Comparison of ENCODE assay signal across 8 mouse cellular contexts in genomic region chr2:166656630-166657029, GRCm38 (mm10). TPM values are rescaled to one million over a fixed set of nuclear protein-coding genes. Genes with fewer than 3 reads are reported as not detected.
DNase-seq lines count a peak whose midpoint lies in the region; ATAC-seq lines count a peak whose summit lies in the region.

No protein-coding gene starts in this region.

- WGBS in kidney, embryonic 16.5 days, result 55% methylated on average over 4 of the region's 4 CpGs
- WGBS in limb, embryonic 10.5 days, result 65% methylated on average over 4 of the region's 4 CpGs
- 36% methylated on average over 4 of the region's 4 CpGs for WGBS in neural tube, embryonic 12.5 days

- no peaks in the 10 kb centered on the region for H3K27me3 ChIP-seq in kidney, embryonic 16.5 days (ENCODE audit: insufficient read depth, low read length)
- H3K27me3 ChIP-seq in limb, embryonic 10.5 days (ENCODE audit: low read depth, poor library complexity, severe bottlenecking), result no peaks in the 10 kb centered on the region
- no peaks in the 10 kb centered on the region for H3K27me3 ChIP-seq in neural tube, embryonic 12.5 days (replicated peaks)

- no peak overlapping the region for H3K9ac ChIP-seq in kidney, embryonic 16.5 days (replicated peaks; ENCODE audit: low read length)
- H3K9ac ChIP-seq in neural tube, embryonic 12.5 days, result 0 out of 2 replicates have a peak overlapping the region, but pooled peaks have one; percentile 22

- peak overlapping the region; percentile 30; the same call in 1 of the 2 replicates for H3K4me2 ChIP-seq in kidney, embryonic 16.5 days (replicated peaks; ENCODE audit: low read depth, low read length)
- peak overlapping the region; percentile 45 for H3K4me2 ChIP-seq in neural tube, embryonic 12.5 days (replicated peaks)

- no peaks in the 10 kb centered on the region for H3K36me3 ChIP-seq in kidney, embryonic 16.5 days (ENCODE audit: insufficient read depth, low read length)
- H3K36me3 ChIP-seq in limb, embryonic 10.5 days, result no peaks in the 10 kb centered on the region
- H3K36me3 ChIP-seq in neural tube, embryonic 12.5 days, result no peaks in the 10 kb centered on the region

- peak overlapping the region; percentile 81 for H3K27ac ChIP-seq in kidney, embryonic 16.5 days (ENCODE audit: low read length)
- H3K27ac ChIP-seq in limb, embryonic 10.5 days, result peak overlapping the region; percentile 61; the same call in 1 of the 2 replicates
- H3K27ac ChIP-seq in neural tube, embryonic 12.5 days, result peak overlapping the region; percentile 54

- no peaks in the 10 kb centered on the region for H3K9me3 ChIP-seq in kidney, embryonic 16.5 days (ENCODE audit: low read length)
- no peaks in the 10 kb centered on the region for H3K9me3 ChIP-seq in limb, embryonic 10.5 days (replicated peaks)
- H3K9me3 ChIP-seq in neural tube, embryonic 12.5 days, result no peaks in the 10 kb centered on the region

- no peak for DNase-seq in kidney, adult 8-10 months
- peak; percentile 68 for DNase-seq in embryo, embryonic 11 days
- no peak for DNase-seq in limb, embryonic 10.5 days (ENCODE audit: low spot score)
- DNase-seq in adrenal gland, postnatal 36 days, result no peak
- no peak for DNase-seq in gastrocnemius, adult 8-10 months (ENCODE audit: low spot score in 2 of 2)
- no peak for DNase-seq in layer of hippocampus, adult 8-10 months (ENCODE audit: low spot score in 2 of 2)

- peaks cover 18% of the 10 kb centered on the region for H3K4me1 ChIP-seq in kidney, embryonic 16.5 days (ENCODE audit: insufficient read depth, low read length)
- H3K4me1 ChIP-seq in limb, embryonic 10.5 days, result peaks cover 58% of the 10 kb centered on the region
- peaks cover 48% of the 10 kb centered on the region for H3K4me1 ChIP-seq in neural tube, embryonic 12.5 days

- 0 out of 2 replicates have a peak overlapping the region, but pooled peaks have one; percentile 12 for H3K4me3 ChIP-seq in kidney, embryonic 16.5 days (ENCODE audit: low read length)
- 0 out of 2 replicates have a peak overlapping the region, but pooled peaks have one; percentile 1 for H3K4me3 ChIP-seq in limb, embryonic 10.5 days
- peak overlapping the region; percentile 9; the same call in 1 of the 2 replicates for H3K4me3 ChIP-seq in neural tube, embryonic 12.5 days

- ATAC-seq in kidney, embryonic 16.5 days (ENCODE audit: low FRiP score, low TSS enrichment), result no peak
- ATAC-seq in neural tube, embryonic 12.5 days (ENCODE audit: low FRiP score, low read depth), result no peak

RNA-seq across cellular contexts. Expression of gene Prex1, which starts 57.0 kb away (rescaled TPM):
- 15.7 and 17.8 TPM in 2 replicates for polyA plus RNA-seq in kidney, embryonic 16.5 days (2015; fragmentation: Nextera tagmentation; extraction: Ambion mirVana)
- polyA plus RNA-seq in limb, embryonic 10.5 days (2016; fragmentation: Nextera tagmentation; extraction: Ambion mirVana), result 24.6 and 26.2 TPM in 2 replicates
- 45.3 and 47.8 TPM in 2 replicates for polyA plus RNA-seq in neural tube, embryonic 12.5 days (2016; fragmentation: Nextera tagmentation; extraction: Ambion mirVana)
- 10 to 100 TPM; 13.5 to 18.8 TPM for total RNA-seq in adrenal gland, postnatal 36 days (2021)
- total RNA-seq in gastrocnemius, adult 8-10 months (2022), result 1 to 10 TPM; 3.2 to 3.8 (median 3.4) TPM
- 10 to 100 TPM; 67.2 to 81.3 (median 74.2) TPM for total RNA-seq in layer of hippocampus, adult 8-10 months (2022)
